Mouse (Mus musculus): ENCODE results near the gene Epha10.
A peak's percentile ranks its signal among the peaks of the same experiment; 100 is the strongest.

The Epha10 gene

DNA sequence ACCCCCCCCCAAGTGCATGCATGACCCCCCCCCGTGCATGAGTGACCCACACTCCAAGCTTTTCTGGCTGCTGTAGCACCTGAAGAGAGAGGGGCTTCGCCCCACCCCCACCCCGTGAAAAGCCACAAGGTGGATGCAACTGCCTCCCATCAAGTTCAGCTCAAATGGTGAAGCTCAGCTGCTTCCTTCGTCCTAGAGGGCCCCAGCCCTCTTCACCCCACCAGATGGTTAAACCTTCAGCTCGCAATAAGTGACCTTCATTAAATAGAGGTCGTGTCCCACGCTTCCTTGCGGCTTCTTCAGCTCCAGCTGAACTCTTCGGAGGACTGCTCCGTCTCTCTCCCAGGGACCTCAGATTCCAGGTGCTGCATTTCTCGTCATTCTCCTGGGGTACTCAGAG, at the start of gene Epha10:
Epha10 (plus strand) TSS at position 301 of the 400 bp plus-strand sequence.
- no peak for DNase-seq (ENCODE audit: low spot score)

- no peak for DNase-seq (ENCODE audit: low spot score)
Measured at GRCm38 (mm10) chr4:124832796-124833195, 47.9 kb upstream of the Epha10 start.

DNA sequence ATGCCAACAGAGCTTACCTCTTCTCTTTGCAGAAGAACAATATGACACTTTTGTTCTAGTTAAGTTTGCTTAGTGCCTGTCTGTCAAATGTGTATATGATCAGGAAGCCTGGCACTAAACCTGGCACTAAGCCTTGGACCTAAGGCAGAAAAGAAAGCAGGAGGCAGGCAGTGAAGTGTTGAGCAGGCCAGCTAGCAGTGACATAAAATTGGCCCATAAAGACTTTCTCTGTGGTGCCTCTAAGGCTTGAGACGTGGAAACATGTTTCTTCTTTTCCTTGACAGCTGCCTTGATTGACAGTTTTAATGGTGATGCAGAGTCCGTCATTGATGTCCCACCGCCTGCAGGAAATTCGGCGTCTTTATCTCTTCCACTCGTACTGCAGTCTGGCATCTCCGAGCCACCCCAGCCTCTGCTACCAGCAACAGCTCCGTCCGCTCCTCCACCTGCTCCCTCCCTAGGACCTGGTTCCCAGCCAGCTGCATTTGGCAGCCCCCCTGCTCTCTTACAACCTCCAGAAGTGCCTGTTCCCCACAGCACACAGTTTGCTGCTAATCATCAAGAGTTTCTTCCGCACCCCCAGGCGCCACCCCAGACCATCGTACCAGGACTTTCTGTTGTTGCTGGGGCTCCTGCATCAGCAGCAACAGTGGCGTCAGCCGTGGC, 42.5 kb upstream of the Epha10 start:
- DNase-seq (ENCODE audit: low spot score): no peak

DNA sequence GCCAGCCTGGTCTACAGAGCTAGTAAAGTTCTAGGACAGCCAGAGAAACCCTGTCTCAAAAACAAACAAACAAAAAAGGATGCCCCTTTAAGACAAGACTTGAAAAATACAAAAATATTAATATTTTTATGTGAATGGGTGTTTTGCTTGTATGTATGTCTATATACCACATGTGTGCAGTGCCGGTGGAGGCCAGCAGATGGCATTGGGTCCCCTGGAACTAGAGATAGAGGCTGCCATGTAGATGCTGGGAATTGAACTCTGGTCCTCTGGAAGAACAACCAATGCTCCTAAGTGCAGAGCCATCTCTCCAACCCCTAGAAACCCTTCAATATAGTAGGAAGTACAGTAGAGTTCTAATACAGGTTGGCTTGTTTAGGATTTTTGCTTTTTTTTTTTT, 39.7 kb upstream of the Epha10 start:
- DNase-seq (ENCODE audit: low spot score): no peak

DNA sequence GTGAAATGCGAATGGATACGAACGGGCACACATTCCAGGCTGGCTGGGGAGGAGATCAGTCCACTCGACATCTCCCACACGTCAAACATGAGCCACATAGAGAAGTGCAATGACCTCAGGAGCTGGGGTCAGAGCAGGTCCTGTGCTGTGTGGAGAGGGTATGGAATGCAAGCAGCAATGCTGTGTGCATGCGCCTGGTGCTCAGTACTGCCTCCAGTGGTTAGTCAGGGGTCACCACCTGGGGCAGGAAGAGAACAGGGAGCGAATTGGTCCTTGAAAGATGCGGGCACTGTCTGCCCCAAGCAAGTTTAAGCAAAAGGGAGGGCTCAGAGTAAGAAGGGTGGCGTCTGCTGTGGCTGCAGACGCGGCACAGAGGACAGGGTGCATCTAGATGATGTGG, 37.2 kb upstream of the Epha10 start:
- peak; percentile 60 for DNase-seq (ENCODE audit: low spot score)

GRCm38 (mm10) chr4:124847573-124847972, 33.1 kb upstream of the Epha10 start:
- DNase-seq (ENCODE audit: low spot score): peak; percentile 77

GRCm38 (mm10) chr4:124849631-124850260, 31.0 kb upstream of the Epha10 start:
- peak; percentile 54 for DNase-seq (ENCODE audit: low spot score)

DNA sequence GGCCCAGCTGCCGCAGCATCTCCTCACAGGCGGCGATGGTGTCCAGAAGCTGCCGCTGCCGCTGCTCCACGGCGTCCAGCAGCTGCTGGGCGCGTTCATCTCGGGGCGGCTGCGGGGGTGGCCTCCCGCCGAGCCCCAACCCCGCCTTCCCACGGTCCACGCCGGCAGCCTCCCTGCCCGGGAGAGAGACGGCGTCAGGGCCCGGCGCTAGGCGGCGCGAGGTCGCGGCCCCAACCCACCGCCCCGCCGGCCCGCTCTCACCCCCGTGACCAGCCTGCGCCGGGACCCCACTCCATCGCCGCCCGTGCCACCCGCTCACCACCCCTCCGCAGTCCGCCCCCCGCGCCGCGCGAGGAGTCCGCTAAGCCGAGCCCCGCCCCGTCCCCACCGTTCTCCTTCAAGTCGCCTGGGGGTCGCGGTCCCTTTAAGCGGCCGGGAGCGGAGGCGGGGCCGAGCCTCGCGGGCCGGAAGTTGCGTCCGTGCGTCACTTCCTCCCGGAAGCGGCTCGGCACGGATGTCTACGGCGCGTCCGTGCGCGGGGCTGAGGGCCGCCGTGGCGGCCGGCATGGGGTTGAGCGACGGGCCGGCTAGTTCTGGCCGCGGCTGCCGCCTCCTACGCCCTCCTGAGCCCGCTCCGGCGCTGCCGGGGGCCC, 30.3 kb upstream of the Epha10 start, which contains the start of gene Yrdc:
Yrdc (plus strand) TSS at position 419 of the 653 bp plus-strand sequence.
- peak; percentile 96 for DNase-seq (ENCODE audit: low spot score)

DNA sequence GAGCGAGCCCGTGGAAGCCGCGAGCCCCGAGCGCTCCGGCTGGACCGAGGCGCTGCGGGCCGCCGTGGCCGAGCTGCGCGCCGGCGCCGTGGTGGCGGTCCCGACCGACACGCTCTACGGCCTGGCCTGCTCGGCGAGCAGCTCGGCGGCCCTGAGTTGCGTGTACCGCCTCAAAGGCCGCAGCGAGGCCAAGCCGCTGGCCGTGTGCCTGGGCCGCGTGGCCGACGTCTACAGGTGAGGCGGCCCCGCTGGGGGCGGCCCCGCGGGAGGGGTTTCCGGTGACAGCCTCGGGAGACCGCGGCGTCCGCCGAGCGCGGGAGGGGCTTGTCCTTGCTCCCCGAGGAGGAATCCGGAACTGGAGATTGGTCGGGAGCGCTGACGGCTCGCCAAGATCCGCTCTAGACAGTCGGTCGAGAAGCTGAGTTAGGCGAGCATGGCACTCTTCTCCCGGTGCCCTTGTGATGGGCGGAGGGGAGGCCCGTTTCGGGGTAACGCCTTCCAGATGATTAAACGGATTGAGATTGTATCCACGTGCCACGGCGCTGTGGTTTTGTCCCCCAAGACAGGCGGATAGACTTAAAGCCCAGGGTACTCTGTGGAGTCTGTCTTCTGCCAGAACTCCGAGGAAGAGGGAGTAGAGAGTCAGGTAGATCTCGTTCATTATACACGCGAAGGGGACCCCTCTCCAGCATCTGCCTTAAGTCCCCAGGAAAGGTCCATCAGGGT, 29.6 kb upstream of the Epha10 start, which contains the start of gene 1110065P20Rik:
1110065P20Rik (minus strand) TSS at position 264 of the 726 bp plus-strand sequence.
- peak; percentile 43 for DNase-seq (ENCODE audit: low spot score)

- no peak for DNase-seq (ENCODE audit: low spot score)
Measured at GRCm38 (mm10) chr4:124856294-124856693, 24.4 kb upstream of the Epha10 start.

- DNase-seq (ENCODE audit: low spot score): no peak
Measured at GRCm38 (mm10) chr4:124858370-124858769, 22.3 kb upstream of the Epha10 start.

- DNase-seq (ENCODE audit: low spot score): peak; percentile 90
Measured at GRCm38 (mm10) chr4:124860446-124860845, 20.3 kb upstream of the Epha10 start.

GRCm38 (mm10) chr4:124861283-124862188, 19.2 kb upstream of the Epha10 start, which contains the start of gene Maneal:
TSS of gene Maneal (minus strand) at chr4:124862171.
- peak; percentile 35 for DNase-seq (ENCODE audit: low spot score)

DNA sequence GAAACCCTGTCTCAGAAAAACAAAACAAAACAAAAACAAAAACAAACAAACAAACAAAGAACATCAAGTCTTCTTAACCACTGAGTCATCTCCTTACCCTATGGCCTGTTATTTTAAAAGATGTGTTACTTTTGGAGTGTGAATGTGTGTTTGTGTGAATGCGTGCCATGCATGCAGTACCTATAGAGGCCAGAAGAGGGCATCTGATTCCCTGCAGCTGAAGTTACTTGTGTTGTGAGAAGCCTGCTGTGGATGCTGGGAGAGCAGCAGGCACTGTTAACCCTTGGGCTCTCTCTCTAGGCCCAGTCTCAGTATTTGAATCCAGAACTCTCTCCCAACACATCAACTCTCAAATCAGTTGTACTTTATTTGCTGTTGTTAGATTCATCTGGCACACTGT, 8.0 kb upstream of the Epha10 start:
- no peak for DNase-seq (ENCODE audit: low spot score)

- peak; percentile 94 for DNase-seq (ENCODE audit: low spot score)
Measured at GRCm38 (mm10) chr4:124881341-124881908, 726 bp downstream of the Epha10 start.

DNA sequence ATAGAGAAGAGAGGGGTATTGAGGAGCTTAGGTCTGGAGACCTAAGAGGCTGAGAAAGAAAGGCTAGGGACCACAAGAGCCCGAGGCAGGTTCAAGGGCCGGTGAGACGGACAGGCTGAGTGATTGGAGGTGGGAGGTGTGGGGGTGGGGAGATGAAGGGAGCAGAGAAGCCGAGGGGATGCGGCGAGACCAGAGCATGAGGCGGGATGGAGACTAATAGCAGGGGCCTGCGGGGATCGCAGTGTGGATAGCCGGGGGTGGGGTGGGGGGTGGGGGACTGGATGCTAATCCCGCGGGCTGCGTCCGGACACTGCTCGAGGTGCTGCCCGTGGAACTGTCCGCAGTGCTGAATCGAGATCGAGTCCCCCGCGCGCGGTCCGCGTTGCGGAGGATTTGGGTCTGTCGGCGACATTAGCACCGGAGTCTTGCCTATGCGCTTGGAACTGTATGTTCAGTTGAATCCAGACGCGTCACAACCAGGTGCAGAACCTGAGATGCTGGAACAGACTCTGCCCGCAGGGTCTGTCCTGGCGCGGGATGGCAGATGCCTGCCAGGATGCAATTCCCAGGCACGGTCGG, 1.5 kb downstream of the Epha10 start:
- peak; percentile 76 for DNase-seq (ENCODE audit: low spot score)

GRCm38 (mm10) chr4:124888702-124889101, 8.0 kb downstream of the Epha10 start:
- DNase-seq (ENCODE audit: low spot score): no peak

DNA sequence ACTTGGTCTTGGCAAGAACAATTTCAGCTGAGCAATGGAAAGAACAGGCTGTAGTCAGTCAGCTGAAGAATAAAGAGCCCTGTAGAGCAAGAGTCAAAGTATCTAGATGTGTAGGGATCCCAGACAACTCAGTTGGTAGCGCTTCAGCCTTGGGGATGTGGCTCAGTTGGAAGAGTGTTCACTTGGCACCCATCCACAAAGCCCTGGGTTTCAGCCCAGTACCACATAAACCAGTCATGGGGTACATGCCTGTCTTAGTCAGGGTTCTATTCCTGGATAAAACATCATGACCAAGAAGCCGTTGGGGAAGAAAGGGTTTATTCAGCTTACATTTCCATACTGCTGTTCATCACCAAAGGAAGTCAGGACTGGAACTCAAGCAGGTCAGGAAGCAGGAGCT, 9.2 kb downstream of the Epha10 start:
- DNase-seq (ENCODE audit: low spot score): no peak

DNA sequence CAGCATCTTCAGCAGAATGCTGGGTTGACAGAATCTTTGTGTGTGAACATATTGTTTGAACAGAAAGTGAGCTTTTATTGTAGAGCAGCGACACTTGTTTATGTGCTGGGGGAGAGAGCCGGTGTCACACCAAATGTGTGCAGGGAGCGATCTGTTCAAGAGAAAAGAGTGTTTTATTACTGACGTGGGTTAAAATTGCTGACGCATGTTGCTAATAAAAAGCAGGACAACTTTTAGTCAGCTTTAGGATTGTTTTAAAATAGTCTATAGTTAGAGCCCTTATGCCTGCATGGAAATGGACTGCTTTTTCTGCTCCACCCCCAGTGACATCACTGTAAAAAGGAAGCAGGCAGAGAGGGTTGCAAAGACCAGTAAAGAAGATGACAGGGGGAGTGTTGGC, 10.1 kb downstream of the Epha10 start:
- DNase-seq (ENCODE audit: low spot score): no peak

DNA sequence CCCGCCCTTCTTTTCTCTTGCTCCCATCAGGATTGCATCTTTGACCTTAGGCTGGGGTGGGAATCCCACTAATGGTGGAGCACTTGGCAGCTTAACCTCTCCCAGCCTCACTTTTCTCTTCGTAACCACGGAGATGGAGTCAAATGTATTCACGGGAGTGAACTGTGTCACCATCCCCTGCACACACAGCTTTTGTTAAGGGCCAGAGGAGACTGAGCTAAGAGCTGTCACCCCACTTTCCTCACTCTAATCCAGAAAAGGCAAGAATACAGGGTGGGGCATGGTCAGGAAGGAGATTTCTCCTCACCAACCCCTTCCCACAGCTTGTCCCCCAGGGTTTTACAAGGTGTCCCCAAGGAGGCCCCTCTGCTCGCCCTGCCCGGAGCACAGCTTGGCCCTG, 13.1 kb downstream of the Epha10 start:
- DNase-seq (ENCODE audit: low spot score): no peak

Measured in embryo, embryonic 10 days (tissue).